Mouse (Mus musculus) gastrocnemius, adult 2 months (tissue): ENCODE data around the gene Dlg2. TPM values are rescaled to one million over a fixed set of nuclear protein-coding genes. Genes with fewer than 3 reads are reported as not detected.

Source experiments
- DNase-seq: peaks from one replicate; pipeline ENCODE4 v3.0.0; 2022
- H3K27ac ChIP-seq: fragments of 200-600 bp; 2 replicates; pipeline ENCODE4 v1.8.1; 2022; ENCODE audit warnings: mild to moderate bottlenecking
- H3K4me3 ChIP-seq: fragments of 200-600 bp; 2 replicates; pipeline ENCODE4 v1.8.1; 2022; ENCODE audit warnings: mild to moderate bottlenecking, moderate library complexity
- CTCF ChIP-seq: fragments of 200-600 bp; IDR thresholded peaks from 2 replicates; pipeline ENCODE4 v1.8.1; 2022; ENCODE audit warnings: antibody characterized with exemption, mild to moderate bottlenecking, moderate library complexity
- intact Hi-C: fragments of 180-260 bp; cut with DNase I; formaldehyde crosslinking; loops from one replicate; pipeline ENCODE4 v1.15.1; 2025
- total RNA-seq, 2 experiments: library from RNA; stranded (reverse); gene quantifications; 2 replicates each; pipeline ENCODE4 v1.2.3; 2021

Gene Dlg2
- total RNA-seq, 2 experiments from 2014 or later, result 0.22 to 0.71 TPM

- no peak for TF ChIP-seq CTCF
- Histone ChIP-seq H3K27ac (no peak overlapping the region), H3K4me3 (no peak overlapping the region)
- no peak for DNase-seq
- intact Hi-C loops, result no loop called here
Measured at GRCm38 (mm10) chr7:91902503-91902902, 1426.0 kb downstream of the Dlg2 start.

DNA sequence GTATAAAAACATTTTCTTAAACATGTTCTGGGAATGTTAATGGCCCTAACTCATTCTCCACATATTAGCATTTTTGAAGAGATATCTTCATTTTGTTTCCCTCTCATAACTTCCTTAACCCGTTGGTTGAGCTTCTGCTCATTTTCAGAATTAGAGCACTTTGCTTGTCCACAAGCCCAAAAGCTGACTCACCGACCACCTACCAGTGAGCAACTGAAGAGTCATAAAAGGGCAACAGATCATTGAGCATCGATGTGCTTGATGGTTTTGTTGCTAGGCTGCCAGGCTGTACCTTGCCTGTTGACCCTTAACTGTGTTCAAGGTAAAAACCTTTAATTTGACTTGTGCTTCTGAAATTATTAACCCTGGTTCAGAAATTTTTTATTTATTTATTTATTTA is 1440.3 kb downstream of the Dlg2 start:
- TF ChIP-seq CTCF, result no peak
- no peak overlapping the region for H3K27ac ChIP-seq
- no peak overlapping the region for H3K4me3 ChIP-seq
- intact Hi-C loops, result no loop called here
- DNase-seq, result no peak

- TF ChIP-seq CTCF, result no peak
- intact Hi-C loops, result no loop called here
- no peak overlapping the region for H3K27ac ChIP-seq
- H3K4me3 ChIP-seq, result no peak overlapping the region
- DNase-seq, result no peak
Measured at GRCm38 (mm10) chr7:91919099-91919498, 1442.6 kb downstream of the Dlg2 start.

GRCm38 (mm10) chr7:91919738-91920137 is 1443.3 kb downstream of the Dlg2 start:
- Histone ChIP-seq H3K4me3 (no peak overlapping the region), H3K27ac (no peak overlapping the region)
- intact Hi-C loops, result no loop called here
- no peak for TF ChIP-seq CTCF
- DNase-seq, result no peak

DNA sequence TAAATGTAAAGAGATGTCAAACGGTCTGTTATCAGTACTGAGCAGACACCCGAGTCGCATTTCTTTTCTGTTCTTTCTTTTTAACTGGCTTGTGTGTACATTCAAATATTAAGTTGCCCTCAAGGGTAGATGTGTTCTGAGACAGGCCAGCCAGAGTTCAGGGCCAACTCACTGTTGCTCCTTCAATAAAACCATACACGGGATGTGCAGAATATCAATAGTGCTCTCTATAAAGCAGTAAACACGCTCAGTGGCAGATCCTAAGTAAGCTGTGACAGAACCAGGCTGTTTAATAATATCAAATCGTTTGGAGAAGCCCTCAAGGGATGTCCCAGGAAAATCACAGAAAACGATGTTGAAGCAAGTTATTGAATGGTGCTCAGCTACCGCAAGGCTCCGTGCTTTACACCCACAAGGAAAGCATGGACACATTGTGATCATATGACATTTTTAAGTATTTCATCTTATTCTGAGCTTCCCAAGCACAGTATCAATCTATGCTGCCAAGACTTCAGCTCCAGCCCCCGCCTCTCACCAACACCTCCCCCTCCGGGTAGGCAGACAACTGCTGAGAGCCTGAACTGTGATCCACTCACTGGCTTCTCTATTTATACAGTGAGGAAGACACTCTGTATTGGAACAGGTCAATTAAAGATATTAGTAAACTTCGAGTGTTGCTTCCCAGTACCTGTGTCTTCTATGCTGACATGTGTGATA is 1458.6 kb downstream of the Dlg2 start:
- H3K27ac ChIP-seq, result no peak overlapping the region
- intact Hi-C loops, result no loop called here
- no peak for TF ChIP-seq CTCF

GRCm38 (mm10) chr7:91936193-91936592 is 1459.7 kb downstream of the Dlg2 start:
- H3K4me3 ChIP-seq, result no peak overlapping the region
- H3K27ac ChIP-seq, result no peak overlapping the region
- intact Hi-C loops, result no loop called here
- DNase-seq, result no peak
- TF ChIP-seq CTCF, result no peak

More for the DNA sequence above, 1458.6 kb downstream of the Dlg2 start:
- no peak for DNase-seq
- no peak overlapping the region for H3K4me3 ChIP-seq

DNA sequence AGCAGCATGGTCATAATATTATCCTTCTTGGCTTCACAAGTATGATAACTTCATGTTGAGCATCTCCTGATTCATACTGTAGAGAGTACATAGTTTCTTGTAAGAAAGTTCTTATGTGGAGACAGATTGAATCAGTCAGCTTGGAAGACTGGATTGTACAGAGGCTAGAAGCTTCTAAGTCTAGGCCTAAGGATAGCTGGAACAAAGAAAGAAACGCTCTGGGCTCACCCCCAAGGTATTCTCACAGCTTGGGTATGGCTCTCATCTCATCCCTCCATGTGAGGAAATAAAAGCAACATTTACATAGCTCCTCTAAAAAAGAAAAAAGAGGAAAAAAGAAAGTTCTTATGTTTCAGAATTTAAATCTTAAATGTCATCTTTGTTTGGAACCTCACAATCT is 1466.8 kb downstream of the Dlg2 start:
- no peak for DNase-seq
- intact Hi-C loops, result no loop called here

DNA sequence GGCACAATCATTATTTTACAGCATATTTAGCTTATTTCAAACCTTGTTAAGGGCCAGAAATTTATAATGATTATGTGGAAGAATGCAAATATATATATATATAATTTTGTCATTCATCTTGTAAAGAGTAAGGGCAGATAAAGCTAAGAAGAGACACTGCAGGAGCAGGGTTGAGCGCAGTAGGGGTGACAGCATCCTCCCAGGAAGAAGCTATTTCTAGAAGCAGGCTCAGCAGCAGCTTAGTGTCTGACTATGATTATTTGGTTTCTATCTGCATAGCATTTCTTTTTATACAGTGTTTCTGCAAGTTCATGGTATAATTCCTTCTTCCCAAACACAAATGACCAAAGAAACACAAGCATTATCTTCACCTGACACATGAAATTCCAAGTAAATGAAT is 1479.1 kb downstream of the Dlg2 start:
- intact Hi-C loops, result no loop called here
- no peak for TF ChIP-seq CTCF
- H3K27ac ChIP-seq, result no peak overlapping the region
- no peak overlapping the region for H3K4me3 ChIP-seq
- DNase-seq, result no peak

More for the DNA sequence above, 1466.8 kb downstream of the Dlg2 start:
- Histone ChIP-seq H3K4me3 (no peak overlapping the region), H3K27ac (no peak overlapping the region)
- TF ChIP-seq CTCF, result no peak

DNA sequence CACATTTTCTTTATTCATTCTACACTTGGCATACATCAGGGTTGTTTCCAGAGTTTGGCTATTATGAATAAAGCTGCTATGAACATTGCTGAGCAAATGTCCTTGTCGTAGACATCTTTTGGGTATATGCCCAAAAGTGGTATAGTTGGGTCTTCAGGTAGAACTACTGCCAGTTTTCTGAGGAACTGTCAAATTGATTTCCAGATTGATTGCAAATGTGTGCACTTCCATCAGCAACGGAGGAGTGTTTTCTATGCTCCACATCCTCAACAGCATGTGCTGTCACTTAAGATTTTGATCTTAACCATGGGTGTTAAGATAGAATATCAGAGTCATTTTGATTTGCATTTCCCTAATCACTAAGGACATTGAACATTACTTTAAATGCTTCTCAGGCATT is 1486.5 kb downstream of the Dlg2 start:
- TF ChIP-seq CTCF, result no peak
- no peak for DNase-seq
- intact Hi-C loops, result no loop called here
- H3K4me3 ChIP-seq, result no peak overlapping the region
- H3K27ac ChIP-seq, result no peak overlapping the region

- DNase-seq, result no peak
- no peak overlapping the region for H3K27ac ChIP-seq
- H3K4me3 ChIP-seq, result no peak overlapping the region
- intact Hi-C loops, result no loop called here
- TF ChIP-seq CTCF, result no peak
Measured at GRCm38 (mm10) chr7:91972970-91973369, 1496.5 kb downstream of the Dlg2 start.

DNA sequence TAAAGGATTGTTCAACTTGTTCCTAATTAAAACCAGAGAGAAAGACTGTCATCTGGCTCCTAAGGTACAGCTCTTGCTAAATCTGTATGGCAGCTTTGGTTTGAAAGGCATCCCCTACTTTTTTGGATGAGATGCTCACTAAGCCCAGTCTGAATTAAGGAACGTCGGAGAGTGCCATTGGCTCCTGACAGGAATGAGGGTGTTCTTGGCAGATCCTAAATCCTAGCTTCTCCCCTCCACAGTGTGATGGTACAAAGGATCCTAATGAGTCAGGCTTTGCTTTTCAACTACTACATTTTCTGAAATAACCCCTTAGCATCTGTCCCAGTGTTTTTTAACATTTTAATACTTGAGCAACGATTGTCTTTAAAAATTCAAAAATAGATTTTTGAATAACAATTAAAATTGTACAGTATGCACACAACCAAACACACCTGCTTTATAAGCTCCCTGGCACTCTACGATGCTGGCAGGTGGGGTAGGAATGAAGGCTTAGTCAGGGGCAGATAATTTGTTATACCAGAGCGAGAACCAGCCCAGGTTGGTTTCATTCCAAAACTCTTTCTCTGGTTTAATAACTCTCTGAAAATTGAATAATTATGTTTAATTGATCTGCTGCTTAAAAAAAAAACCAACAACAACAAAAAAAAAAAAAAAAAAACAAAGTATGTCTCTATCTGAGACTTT is 1527.4 kb downstream of the Dlg2 start:
- Histone ChIP-seq H3K27ac (no peak overlapping the region), H3K4me3 (no peak overlapping the region)
- intact Hi-C loops, result no loop called here
- no peak for TF ChIP-seq CTCF
- DNase-seq, result no peak

- Histone ChIP-seq H3K4me3 (no peak overlapping the region), H3K27ac (no peak overlapping the region)
- no peak for TF ChIP-seq CTCF
- DNase-seq, result no peak
- intact Hi-C loops, result no loop called here
Measured at GRCm38 (mm10) chr7:92005681-92006425, 1529.4 kb downstream of the Dlg2 start.

- no peak overlapping the region for H3K4me3 ChIP-seq
- TF ChIP-seq CTCF, result no peak
- intact Hi-C loops, result no loop called here
- H3K27ac ChIP-seq, result no peak overlapping the region
- DNase-seq, result no peak
Measured at GRCm38 (mm10) chr7:92008702-92009101, 1532.2 kb downstream of the Dlg2 start.
